Mouse (Mus musculus): ENCODE results near the gene Tmem192.

- no peak for TF ChIP-seq MAFK (IDR thresholded peaks at IDR 0.05; ENCODE audit: insufficient read depth, low read depth, low read length)
- TF ChIP-seq ZC3H11A (IDR thresholded peaks at IDR 0.05; ENCODE audit: borderline replicate concordance, low read depth, low read length) = no peak
Observed at GRCm38 (mm10) chr8:64947698-64948034, 681 bp downstream of the Tmem192 start.

Data from ES-E14 (cell line).